Mouse (Mus musculus) heart, embryonic 14.5 days (tissue): ENCODE data around the gene Osm. TPM values are rescaled to one million over a fixed set of nuclear protein-coding genes. Genes with fewer than 3 reads are reported as not detected.

Experiments
- ATAC-seq: fragments of 200-750 bp; cut with Nextera tagmentation; 2 replicates; pipeline ENCODE4 v1.8.0; 2017; ENCODE audit warnings: low read depth, moderate TSS enrichment; ENCODE audit not compliant: insufficient number of reproducible peaks, insufficient read depth, low FRiP score
- H3K27ac ChIP-seq, 2 experiments: fragments of 200-500 bp in 1 of 2; fragments of 300-500 bp in 1 of 2; sonication (generic) in 1 of 2; replicated peaks in 1 of 2; 2 replicates each; pipeline ENCODE4 v1.5.1; 2012 to 2014; ENCODE audit warnings: low read depth in 2 of 2, low read length in 2 of 2, control low read depth in 1 of 2, mild to moderate bottlenecking in 1 of 2, mixed read lengths in 1 of 2; ENCODE audit not compliant: control insufficient read depth in 1 of 2, insufficient read depth in 1 of 2
- H3K27me3 ChIP-seq: fragments of 300-500 bp; sonication (generic); 2 replicates; pipeline ENCODE4 v1.6.1; 2014; ENCODE audit warnings: mild to moderate bottlenecking, low read length, control low read depth; ENCODE audit not compliant: control insufficient read depth, insufficient read depth
- H3K36me3 ChIP-seq: fragments of 300-500 bp; sonication (generic); 2 replicates; pipeline ENCODE4 v1.6.1; 2014; ENCODE audit warnings: mild to moderate bottlenecking, control low read depth, low read length, mixed read lengths; ENCODE audit not compliant: control insufficient read depth, insufficient read depth
- H3K4me1 ChIP-seq, 2 experiments: fragments of 200-500 bp in 1 of 2; fragments of 300-500 bp in 1 of 2; sonication (generic) in 1 of 2; 2 replicates each; pipeline ENCODE4 v1.6.1; 2012 to 2014; ENCODE audit warnings: low read length in 2 of 2, control low read depth in 1 of 2, mixed read lengths in 1 of 2; ENCODE audit not compliant: control insufficient read depth in 2 of 2, insufficient read depth in 2 of 2
- H3K4me2 ChIP-seq: fragments of 300-500 bp; sonication (generic); 2 replicates; pipeline ENCODE4 v1.6.1; 2014; ENCODE audit warnings: mild to moderate bottlenecking, low read length
- H3K4me3 ChIP-seq, 2 experiments: fragments of 200-500 bp in 1 of 2; fragments of 300-500 bp in 1 of 2; sonication (generic) in 1 of 2; 2 replicates each; pipeline ENCODE4 v1.5.1; 2012 to 2014; ENCODE audit warnings: low read length in 2 of 2, mild to moderate bottlenecking in 2 of 2, control low read depth in 1 of 2, low read depth in 1 of 2, moderate library complexity in 1 of 2; ENCODE audit not compliant: control insufficient read depth in 1 of 2, insufficient read depth in 1 of 2
- H3K9ac ChIP-seq: fragments of 300-500 bp; sonication (generic); 2 replicates; pipeline ENCODE4 v1.6.1; 2014; ENCODE audit warnings: mild to moderate bottlenecking, low read length
- H3K9me3 ChIP-seq: fragments of 300-500 bp; sonication (generic); 2 replicates; pipeline ENCODE4 v1.6.1; 2016; ENCODE audit warnings: low read length, control low read depth; ENCODE audit not compliant: control insufficient read depth
- WGBS: fragments of 180-500 bp; shearing (Covaris S2); extraction: QIAGEN DNeasy Blood & Tissue Kit; methylation state at CpG from one replicate; pipeline ENCODE4 v1.1.7; 2014; 5-methylcytosine and 5-hydroxymethylcytosine counted together
- polyA plus RNA-seq: library from polyadenylated mRNA; unstranded; fragments of >200 nt; fragmentation: Nextera tagmentation; extraction: Ambion mirVana; gene quantifications from 2 replicates; pipeline ENCODE4 v1.2.1, GENCODE M21; 2014

The Osm gene
- polyA plus RNA-seq, 1 experiment from 2014 or later, result not detected

DNA sequence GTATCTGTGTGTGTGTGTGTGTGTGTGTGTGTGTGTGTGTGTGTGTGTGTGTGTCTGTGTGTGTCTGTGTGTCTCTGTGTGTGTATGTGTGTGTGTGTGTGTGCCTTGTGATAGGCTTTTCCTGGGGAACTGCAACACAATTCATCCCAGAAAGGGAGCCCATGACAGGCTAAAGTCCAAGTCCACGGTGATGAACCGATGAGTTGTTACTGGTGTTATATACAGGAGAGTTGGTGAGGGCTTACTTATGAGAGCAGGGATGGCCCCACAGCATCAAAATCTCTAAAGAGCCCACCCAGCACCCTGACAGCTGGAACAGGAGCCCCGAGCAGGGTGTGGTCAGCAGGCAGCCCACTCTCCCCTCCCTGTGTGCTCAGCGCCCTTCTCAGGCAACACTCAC lies 5.0 kb downstream of the Osm start:
- Histone ChIP-seq H3K4me1 (peaks cover 0 to 2% of the 10 kb centered on the region in 2 experiments; a peak in 1 of 4 replicates), H3K27ac (no peak overlapping the region), H3K36me3 (no peaks in the 10 kb centered on the region), H3K27me3 (no peaks in the 10 kb centered on the region), H3K4me2 (no peak overlapping the region), H3K9me3 (no peaks in the 10 kb centered on the region), H3K4me3 (no peak overlapping the region), H3K9ac (no peak overlapping the region)
- no peak for ATAC-seq
- WGBS, result 73% methylated on average over 4 of the region's 4 CpGs

DNA sequence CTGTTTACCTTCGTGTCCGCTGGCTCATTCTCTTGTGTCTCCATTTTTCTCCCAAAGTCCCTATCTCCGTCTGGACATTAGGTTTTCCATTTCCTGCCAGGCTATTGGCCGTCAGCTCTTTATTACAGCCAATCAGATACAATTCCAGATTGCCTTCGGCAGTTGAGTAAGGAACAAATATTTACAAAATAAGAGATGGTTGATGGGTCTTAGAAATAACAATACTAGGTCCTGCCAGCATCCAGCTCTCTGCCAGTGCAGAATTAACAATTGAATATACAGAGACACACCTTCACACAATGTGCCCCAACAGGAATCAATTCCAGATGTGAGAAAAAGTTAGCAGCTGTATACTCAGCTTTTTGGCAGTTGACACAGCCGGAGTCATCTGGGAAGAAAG lies 9.9 kb downstream of the Osm start:
- Histone ChIP-seq H3K4me2 (no peak overlapping the region), H3K36me3 (no peaks in the 10 kb centered on the region), H3K27me3 (no peaks in the 10 kb centered on the region), H3K9me3 (no peaks in the 10 kb centered on the region), H3K4me3 (no peak overlapping the region), H3K27ac (no peak overlapping the region), H3K4me1 (no peaks in the 10 kb centered on the region), H3K9ac (no peak overlapping the region)
- WGBS, result 64% methylated on average over 6 of the region's 6 CpGs
- no peak for ATAC-seq

- no peak for ATAC-seq
- WGBS, result 64% methylated on average over 4 of the region's 4 CpGs
- no peak overlapping the region for H3K4me2 ChIP-seq
Measured at GRCm38 (mm10) chr11:4246623-4247022, 10.4 kb downstream of the Osm start.

DNA sequence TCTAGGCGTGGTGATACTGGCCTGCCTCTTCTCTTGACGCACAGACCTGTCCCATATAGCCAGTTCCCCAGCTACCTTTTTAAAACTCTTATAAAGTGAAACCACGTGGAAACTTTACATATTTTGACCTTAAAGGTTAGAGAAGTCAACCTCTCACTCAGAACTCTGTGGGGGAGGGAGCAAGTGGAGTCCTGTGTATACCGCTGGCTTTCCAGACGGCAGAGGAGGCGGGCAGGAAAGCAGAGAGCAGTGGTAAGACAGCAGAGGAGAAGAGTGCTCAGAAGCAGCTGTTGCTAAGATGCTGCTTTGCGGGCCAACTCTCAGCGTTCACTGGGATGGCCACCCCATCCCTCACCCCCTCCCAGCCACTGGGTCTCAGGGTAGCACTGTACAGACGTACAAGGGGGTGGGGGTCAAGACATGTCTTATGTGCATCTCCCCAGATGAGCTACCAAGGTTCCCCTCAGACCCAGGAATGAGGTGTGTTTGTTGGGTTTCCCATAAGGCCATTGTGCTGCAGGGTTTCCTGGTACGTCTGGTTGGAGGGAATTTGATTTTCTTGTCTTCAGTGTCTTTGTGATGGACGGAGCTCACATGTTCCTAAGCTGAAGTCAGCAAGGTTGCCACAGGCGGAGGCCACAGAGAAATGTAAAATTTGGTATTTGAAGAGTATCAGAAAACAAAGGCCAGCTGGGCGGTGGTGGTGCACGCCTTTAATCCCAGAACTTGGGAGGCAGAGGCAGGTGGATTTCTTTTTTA lies 11.2 kb downstream of the Osm start:
- WGBS, result 79% methylated on average over 14 of the region's 14 CpGs
- H3K36me3 ChIP-seq, result no peaks in the 10 kb centered on the region
- no peak overlapping the region for H3K4me2 ChIP-seq
- no peak for ATAC-seq
- no peaks in the 10 kb centered on the region for H3K4me1 ChIP-seq
- no peak overlapping the region for H3K9ac ChIP-seq
- no peak overlapping the region for H3K4me3 ChIP-seq
- no peaks in the 10 kb centered on the region for H3K27me3 ChIP-seq
- no peak overlapping the region for H3K27ac ChIP-seq
- H3K9me3 ChIP-seq, result no peaks in the 10 kb centered on the region

More at GRCm38 (mm10) chr11:4246623-4247022, 10.4 kb downstream of the Osm start:
- Histone ChIP-seq H3K9ac (no peak overlapping the region), H3K4me1 (no peaks in the 10 kb centered on the region), H3K27ac (no peak overlapping the region), H3K36me3 (no peaks in the 10 kb centered on the region), H3K9me3 (no peaks in the 10 kb centered on the region), H3K4me3 (no peak overlapping the region), H3K27me3 (no peaks in the 10 kb centered on the region)

DNA sequence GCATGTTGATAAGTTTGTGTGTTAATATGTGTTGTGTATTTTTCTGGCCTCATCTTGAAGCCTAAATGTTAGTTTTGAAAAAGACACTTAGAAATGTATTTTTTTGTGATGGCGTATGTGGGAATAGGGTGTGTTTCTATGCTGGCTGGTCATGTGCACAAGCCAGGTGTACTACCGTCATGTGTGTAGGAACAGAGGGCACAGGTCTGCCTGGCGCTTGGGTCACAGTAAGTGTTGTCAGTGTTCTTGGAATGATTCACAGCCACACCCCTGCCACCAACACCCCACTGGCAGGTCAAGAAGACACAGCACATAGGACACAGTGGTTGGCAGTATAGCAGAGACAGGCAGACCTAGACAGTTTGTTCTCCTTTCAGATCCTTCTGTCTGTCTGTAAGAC lies 12.9 kb downstream of the Osm start:
- Histone ChIP-seq H3K4me2 (no peak overlapping the region), H3K27ac (no peak overlapping the region), H3K36me3 (no peaks in the 10 kb centered on the region), H3K4me3 (no peak overlapping the region), H3K4me1 (no peaks in the 10 kb centered on the region), H3K9ac (no peak overlapping the region), H3K27me3 (no peaks in the 10 kb centered on the region), H3K9me3 (no peaks in the 10 kb centered on the region)
- no peak for ATAC-seq
- 92% methylated on average over 3 of the region's 3 CpGs for WGBS

DNA sequence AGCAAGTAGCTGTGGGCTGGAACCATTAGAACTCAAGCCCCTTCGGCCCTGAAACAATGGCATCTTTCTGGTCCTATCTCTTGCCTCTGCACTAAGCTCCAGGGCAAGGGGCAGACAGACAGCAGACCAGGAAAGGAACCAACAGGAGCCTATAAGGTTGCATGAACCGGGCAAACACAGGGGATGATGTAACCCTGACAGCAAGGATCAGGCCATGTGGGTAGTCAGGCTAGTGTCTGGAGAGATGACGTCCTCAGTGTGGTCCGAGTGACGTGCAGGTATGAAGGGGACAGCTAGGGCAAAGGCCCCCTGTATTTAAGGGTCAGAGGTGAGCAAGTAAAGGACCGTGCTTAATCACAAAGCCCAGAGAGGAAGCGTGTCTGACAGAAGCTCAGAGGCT lies 14.1 kb downstream of the Osm start:
- H3K4me2 ChIP-seq, result no peak overlapping the region
- H3K4me1 ChIP-seq, result no peaks in the 10 kb centered on the region
- H3K4me3 ChIP-seq, result no peak overlapping the region
- ATAC-seq, result no peak
- H3K9me3 ChIP-seq, result no peaks in the 10 kb centered on the region
- H3K27me3 ChIP-seq, result no peaks in the 10 kb centered on the region
- 75% methylated on average over 7 of the region's 7 CpGs for WGBS
- H3K36me3 ChIP-seq, result no peaks in the 10 kb centered on the region
- H3K27ac ChIP-seq, result no peak overlapping the region
- H3K9ac ChIP-seq, result no peak overlapping the region

DNA sequence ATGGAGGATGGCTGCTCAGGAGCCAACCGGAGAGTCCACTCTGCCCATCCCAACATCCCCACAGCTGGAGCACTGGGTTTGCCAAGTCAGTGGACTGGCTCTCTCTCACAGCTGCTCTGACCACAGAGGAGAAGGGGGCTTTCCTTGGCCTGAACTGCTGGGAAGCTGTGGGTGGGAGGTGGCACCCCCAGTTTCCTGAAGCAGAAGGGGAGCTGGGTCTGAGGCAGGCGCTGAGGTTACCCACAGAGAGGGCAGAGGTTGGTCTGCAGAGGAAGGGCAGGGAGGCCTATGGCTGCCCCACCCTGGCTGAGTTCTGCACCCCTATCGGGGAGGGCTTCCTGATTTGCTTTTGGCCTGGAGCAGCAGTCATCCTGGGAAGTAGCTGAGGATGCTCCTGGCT lies 15.2 kb downstream of the Osm start:
- H3K9ac ChIP-seq, result no peak overlapping the region
- no peaks in the 10 kb centered on the region for H3K9me3 ChIP-seq
- H3K4me3 ChIP-seq, result no peak overlapping the region
- H3K27ac ChIP-seq, result no peak overlapping the region
- no peaks in the 10 kb centered on the region for H3K36me3 ChIP-seq
- no peaks in the 10 kb centered on the region for H3K27me3 ChIP-seq
- H3K4me2 ChIP-seq, result no peak overlapping the region
- no peak for ATAC-seq
- no peaks in the 10 kb centered on the region for H3K4me1 ChIP-seq
- 77% methylated on average over 3 of the region's 3 CpGs for WGBS

DNA sequence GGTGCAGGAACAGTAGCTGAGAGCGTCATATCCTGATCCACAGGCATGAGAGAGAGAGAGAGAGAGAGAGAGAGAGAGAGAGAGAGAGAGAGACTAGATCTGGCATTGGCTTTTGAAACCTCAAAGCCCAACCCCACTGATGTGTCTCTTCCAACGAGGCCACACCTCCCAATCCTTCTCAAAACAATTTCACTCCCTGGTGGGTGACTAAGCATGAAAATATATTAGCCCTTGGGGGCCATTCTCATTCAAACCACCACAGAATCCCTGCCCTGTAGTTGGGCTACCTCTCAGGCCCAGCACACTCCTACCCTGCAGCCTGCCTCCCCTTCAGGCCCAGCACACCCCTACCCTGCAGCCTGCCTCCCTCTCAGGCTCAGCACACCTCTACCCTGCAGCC lies 16.7 kb downstream of the Osm start:
- WGBS, result 61% methylated on average over 2 of the region's 2 CpGs
- ATAC-seq, result no peak
- Histone ChIP-seq H3K9me3 (no peaks in the 10 kb centered on the region), H3K4me1 (no peaks in the 10 kb centered on the region), H3K4me3 (no peak overlapping the region), H3K36me3 (no peaks in the 10 kb centered on the region), H3K4me2 (no peak overlapping the region), H3K27ac (no peak overlapping the region), H3K27me3 (no peaks in the 10 kb centered on the region), H3K9ac (no peak overlapping the region)
